Mouse (Mus musculus): ENCODE data around the gene Zfp953. TPM values are rescaled to one million over a fixed set of nuclear protein-coding genes. Genes with fewer than 3 reads are reported as not detected.

Zfp953 gene
- polyA plus RNA-seq, 1 experiment from 2014 or later: 1.3 TPM

DNA sequence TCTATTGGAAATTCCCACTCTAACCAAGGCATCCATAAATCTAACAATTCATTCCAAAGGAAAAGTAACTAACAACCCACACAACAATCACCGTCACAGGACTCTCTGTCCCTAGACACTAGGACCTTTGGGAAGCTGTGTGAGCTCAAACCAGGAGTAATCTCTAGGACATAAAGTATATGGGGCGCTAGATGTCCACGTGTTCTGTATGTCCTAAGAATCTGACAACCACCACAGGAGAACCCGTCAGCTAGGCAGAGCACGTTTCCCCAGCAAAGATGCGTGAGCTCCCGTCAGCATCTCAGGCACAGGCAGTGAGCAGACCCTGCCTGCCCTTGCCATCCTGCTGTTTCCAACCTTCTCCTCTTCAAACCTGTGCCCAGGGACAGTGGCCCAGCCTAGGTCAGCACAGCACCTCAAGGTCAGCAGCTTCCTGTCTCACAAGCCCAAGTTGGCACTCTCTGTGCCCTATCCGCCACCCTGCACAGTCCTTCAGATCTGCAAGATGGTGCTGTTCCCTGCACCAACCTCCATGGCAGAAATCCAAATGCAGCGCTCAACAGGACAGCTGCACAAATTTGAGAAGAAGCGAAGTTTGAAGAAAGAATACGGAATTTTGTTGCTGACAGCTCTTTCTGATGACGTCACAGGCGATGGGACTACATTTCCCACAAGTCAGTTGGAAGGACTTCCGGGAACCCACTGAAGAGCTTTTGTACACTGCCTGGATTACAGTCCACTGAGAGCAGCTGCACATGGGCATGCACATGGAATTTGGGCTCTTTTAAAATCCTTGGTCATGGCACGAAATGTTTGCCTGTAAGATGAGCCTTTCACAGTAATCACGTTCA, 54.4 kb downstream of the Zfp953 start, which contains the start of gene Zfp457:
Gene Zfp457, minus strand, starts transcription at position 664 of the 851 bp plus-strand sequence.
- Histone ChIP-seq H3K4me3 (replicated peaks) (peak within 1 kb of the TSS; percentile 68), H3K27me3 (no peaks in the 10 kb centered on the region), H3K4me2 (peak within 1 kb of the TSS; percentile 91), H3K9ac (replicated peaks) (peak within 1 kb of the TSS; percentile 75), H3K9me3 (no peaks in the 10 kb centered on the region), H3K36me3 (no peaks in the 10 kb centered on the region), H3K27ac (no peak within 1 kb of the TSS), H3K4me1 (replicated peaks) (peaks cover 6% of the 10 kb centered on the region; the same call in 1 of the 2 replicates)
- ATAC-seq (ENCODE audit: insufficient number of reproducible peaks, insufficient read depth, low FRiP score, low TSS enrichment, low read depth): peak; percentile 96
- 12% methylated on average over 16 of the region's 16 CpGs for WGBS

Other genes starting within 250 kb of the Zfp953 start
- gene Rslcan18, start 244.3 kb downstream of the Zfp953 start, polyA plus RNA-seq (2016; fragmentation: Nextera tagmentation; extraction: Ambion mirVana): 0.17 and 0.29 TPM in 2 replicates
- 1.9 and 2.5 TPM in 2 replicates for gene Zfp759, start 238.9 kb downstream of the Zfp953 start, polyA plus RNA-seq (2016; fragmentation: Nextera tagmentation; extraction: Ambion mirVana)
- gene Rsl1, start 187.4 kb downstream of the Zfp953 start, polyA plus RNA-seq (2016; fragmentation: Nextera tagmentation; extraction: Ambion mirVana): 7.6 and 8.1 TPM in 2 replicates
- 2.1 and 2.7 TPM in 2 replicates for gene Zfp455, start 166.1 kb downstream of the Zfp953 start, polyA plus RNA-seq (2016; fragmentation: Nextera tagmentation; extraction: Ambion mirVana)
- 1.5 and 2.0 TPM in 2 replicates for gene Zfp458, start 82.1 kb downstream of the Zfp953 start, polyA plus RNA-seq (2016; fragmentation: Nextera tagmentation; extraction: Ambion mirVana)
- gene Zfp457, start 54.1 kb downstream of the Zfp953 start, polyA plus RNA-seq (2016; fragmentation: Nextera tagmentation; extraction: Ambion mirVana): 0.47 and 0.58 TPM in 2 replicates
- gene Zfp595, start 28.0 kb downstream of the Zfp953 start, polyA plus RNA-seq (2016; fragmentation: Nextera tagmentation; extraction: Ambion mirVana): 1.9 and 3.0 TPM in 2 replicates
- not detected in 2 replicates for gene Gm28044, start 69 bp downstream of the Zfp953 start, polyA plus RNA-seq (2016; fragmentation: Nextera tagmentation; extraction: Ambion mirVana)
- gene Gm28041, start 15.1 kb upstream of the Zfp953 start, polyA plus RNA-seq (2016; fragmentation: Nextera tagmentation; extraction: Ambion mirVana): not detected in 2 replicates
- 1.4 and 1.8 TPM in 2 replicates for gene Zfp456, start 15.2 kb upstream of the Zfp953 start, polyA plus RNA-seq (2016; fragmentation: Nextera tagmentation; extraction: Ambion mirVana)
- gene Zfp429, start 39.2 kb upstream of the Zfp953 start, polyA plus RNA-seq (2016; fragmentation: Nextera tagmentation; extraction: Ambion mirVana): 4.9 and 5.1 TPM in 2 replicates
- gene Zfp459, start 60.8 kb upstream of the Zfp953 start, polyA plus RNA-seq (2016; fragmentation: Nextera tagmentation; extraction: Ambion mirVana): 1.5 and 2.3 TPM in 2 replicates
- gene Zfp874a, start 91.0 kb upstream of the Zfp953 start, polyA plus RNA-seq (2016; fragmentation: Nextera tagmentation; extraction: Ambion mirVana): 10.4 and 11.4 TPM in 2 replicates
- 2.4 and 3.2 TPM in 2 replicates for gene Zfp874b, start 123.7 kb upstream of the Zfp953 start, polyA plus RNA-seq (2016; fragmentation: Nextera tagmentation; extraction: Ambion mirVana)
- 22.1 and 22.5 TPM in 2 replicates for gene Zfp58, start 139.9 kb upstream of the Zfp953 start, polyA plus RNA-seq (2016; fragmentation: Nextera tagmentation; extraction: Ambion mirVana)
- gene Gm26965, start 165.5 kb upstream of the Zfp953 start, polyA plus RNA-seq (2016; fragmentation: Nextera tagmentation; extraction: Ambion mirVana): 0.29 TPM in 1 of 2 replicates, not detected in the other
- 26.3 and 26.5 TPM in 2 replicates for gene Zfp87, start 165.6 kb upstream of the Zfp953 start, polyA plus RNA-seq (2016; fragmentation: Nextera tagmentation; extraction: Ambion mirVana)
- gene Zfp748, start 193.2 kb upstream of the Zfp953 start, polyA plus RNA-seq (2016; fragmentation: Nextera tagmentation; extraction: Ambion mirVana): 16.5 and 17.6 TPM in 2 replicates
- 5.3 TPM in 2 replicates for gene Zfp729b, start 249.1 kb upstream of the Zfp953 start, polyA plus RNA-seq (2016; fragmentation: Nextera tagmentation; extraction: Ambion mirVana)